Mouse (Mus musculus) lung, adult 18-20 months (tissue): ENCODE data around the gene Parvb.

ENCODE experiments used
- DNase-seq, 2 experiments: peaks; one replicate each; pipeline ENCODE4 v3.0.0; 2022; ENCODE audit warnings: mixed read lengths in 2 of 2

Gene Parvb

GRCm38 (mm10) chr15:84217969-84218782 lies 13.7 kb upstream of the Parvb start:
- DNase-seq, result no peak

GRCm38 (mm10) chr15:84218783-84219271 lies 13.0 kb upstream of the Parvb start:
- DNase-seq, result peak; percentile 17 to 24

- no peak for DNase-seq
Measured at GRCm38 (mm10) chr15:84221539-84221938, 10.3 kb upstream of the Parvb start.

- no peak for DNase-seq
Measured at GRCm38 (mm10) chr15:84223423-84223822, 8.4 kb upstream of the Parvb start.

- no peak for DNase-seq
Measured at GRCm38 (mm10) chr15:84224779-84225178, 7.1 kb upstream of the Parvb start.

- DNase-seq, result no peak
Measured at GRCm38 (mm10) chr15:84226918-84227317, 4.9 kb upstream of the Parvb start.

GRCm38 (mm10) chr15:84230661-84231060 lies 1.2 kb upstream of the Parvb start:
- DNase-seq, result peak; percentile 35 to 62

- peak; percentile 71 to 76 for DNase-seq
Measured at GRCm38 (mm10) chr15:84231113-84231712, 630 bp upstream of the Parvb start.

- DNase-seq, result no peak
Measured at GRCm38 (mm10) chr15:84232609-84233008, 766 bp downstream of the Parvb start.

- DNase-seq, result no peak
Measured at GRCm38 (mm10) chr15:84234794-84235581, 3.1 kb downstream of the Parvb start.

- peak; percentile 88 to 91 for DNase-seq
Measured at GRCm38 (mm10) chr15:84235646-84236045, 3.8 kb downstream of the Parvb start.

- no peak for DNase-seq
Measured at GRCm38 (mm10) chr15:84238552-84238951, 6.7 kb downstream of the Parvb start.

- DNase-seq, result no peak
Measured at GRCm38 (mm10) chr15:84238991-84239401, 7.2 kb downstream of the Parvb start.

- no peak for DNase-seq
Measured at GRCm38 (mm10) chr15:84241520-84241919, 9.7 kb downstream of the Parvb start.

GRCm38 (mm10) chr15:84245104-84245503 lies 13.3 kb downstream of the Parvb start:
- no peak for DNase-seq

- DNase-seq, result no peak
Measured at GRCm38 (mm10) chr15:84246195-84246594, 14.4 kb downstream of the Parvb start.

GRCm38 (mm10) chr15:84247309-84247708 lies 15.5 kb downstream of the Parvb start:
- no peak for DNase-seq

GRCm38 (mm10) chr15:84251227-84251626 lies 19.4 kb downstream of the Parvb start:
- peak; percentile 48 to 72 for DNase-seq

GRCm38 (mm10) chr15:84252645-84253044 lies 20.8 kb downstream of the Parvb start:
- no peak for DNase-seq

- DNase-seq, result peak; percentile 27 to 42
Measured at GRCm38 (mm10) chr15:84253757-84254156, 21.9 kb downstream of the Parvb start.

GRCm38 (mm10) chr15:84254387-84254786 lies 22.5 kb downstream of the Parvb start:
- no peak for DNase-seq

GRCm38 (mm10) chr15:84256254-84256850 lies 24.5 kb downstream of the Parvb start:
- no peak for DNase-seq

- no peak for DNase-seq
Measured at GRCm38 (mm10) chr15:84256864-84257263, 25.0 kb downstream of the Parvb start.
